Mouse (Mus musculus): ENCODE results near the gene Ap3b2. TPM values are rescaled to one million over a fixed set of nuclear protein-coding genes. Genes with fewer than 3 reads are reported as not detected.
A peak's percentile ranks its signal among the peaks of the same experiment; 100 is the strongest.

Gene Ap3b2
- 120 and 128 TPM in 2 replicates for polyA plus RNA-seq (2014; fragmentation: Nextera tagmentation; extraction: Ambion mirVana)

DNA sequence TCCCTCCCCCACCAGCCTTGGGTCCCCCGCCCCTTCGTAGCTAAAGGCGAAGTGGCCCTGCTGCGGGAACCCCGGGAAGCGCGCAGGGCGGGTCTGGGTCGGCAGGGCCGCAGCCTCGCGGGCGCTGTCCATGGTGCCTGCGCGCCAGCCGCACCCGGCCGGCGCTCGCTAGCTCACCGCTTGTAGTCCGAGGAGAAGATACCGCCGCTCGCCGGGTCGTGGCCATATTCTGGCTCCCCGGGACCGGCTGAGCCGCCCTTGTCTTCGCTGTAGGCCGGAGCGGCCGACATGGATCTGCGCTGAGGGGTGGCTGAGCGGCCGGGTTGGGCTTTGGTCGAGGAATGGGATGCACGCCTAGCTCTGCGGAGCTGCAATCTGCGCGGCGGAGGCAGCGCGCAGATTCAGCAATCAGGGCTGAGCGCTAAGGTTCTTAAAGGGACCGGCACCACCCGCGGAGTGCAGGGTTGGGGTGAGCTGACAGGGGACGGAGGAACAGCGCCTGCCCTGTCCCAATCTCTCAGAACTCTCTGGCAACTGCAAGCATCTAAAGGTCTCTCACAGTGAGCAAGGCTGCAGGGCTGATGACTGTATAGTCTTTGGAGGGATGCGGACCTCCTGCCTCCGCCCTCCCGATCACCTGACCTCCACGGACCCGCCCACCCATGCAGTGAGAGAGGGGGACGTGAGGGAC is at the start of gene Ap3b2:
Gene Ap3b2 (minus strand): TSS at position 595 of the 691 bp plus-strand sequence.
- Histone ChIP-seq H3K27me3 (ENCODE audit: control insufficient read depth, insufficient read depth, low read length) (no peaks in the 10 kb centered on the region), H3K4me3 (replicated peaks; ENCODE audit: low read length) (peak within 1 kb of the TSS; percentile 62), H3K9me3 (ENCODE audit: control insufficient read depth, low read length) (no peaks in the 10 kb centered on the region), H3K36me3 (replicated peaks; ENCODE audit: control insufficient read depth, insufficient read depth) (0 out of 2 replicates have a peak, but pooled peaks cover 4% of the 10 kb centered on the region), H3K9ac (peak within 1 kb of the TSS; percentile 91), H3K4me1 (replicated peaks; ENCODE audit: control insufficient read depth, insufficient read depth, low read length) (peaks cover 26% of the 10 kb centered on the region), H3K27ac (peak within 1 kb of the TSS; percentile 96), H3K4me2 (replicated peaks) (peak within 1 kb of the TSS; percentile 69)
- DNase-seq (ENCODE audit: low spot score) (peak; percentile 72), ATAC-seq (ENCODE audit: low FRiP score) (peak; percentile 92)
- under 1% methylated on average over 57 of the region's 57 CpGs for WGBS

DNA sequence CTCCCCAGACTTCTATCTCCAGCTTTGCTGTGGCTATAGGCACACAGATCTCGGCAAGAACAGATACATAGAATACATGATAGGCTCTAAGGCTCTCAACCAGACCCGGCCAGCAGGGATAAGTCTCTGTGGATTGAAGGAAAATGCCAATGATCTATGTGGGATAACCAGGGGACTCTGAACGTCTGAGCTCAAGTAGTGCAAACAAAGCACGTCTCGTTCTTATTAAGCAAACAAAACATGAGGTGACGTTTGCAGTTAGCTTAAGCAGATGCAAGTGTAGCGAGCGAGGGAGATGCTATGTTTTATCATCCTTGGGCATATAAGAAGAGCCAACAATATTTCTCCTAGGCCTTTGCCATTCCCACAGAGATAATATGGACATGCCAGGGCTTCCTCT is 49.2 kb upstream of the Ap3b2 start:
- no peaks in the 10 kb centered on the region for H3K4me1 ChIP-seq (replicated peaks; ENCODE audit: control insufficient read depth, insufficient read depth, low read length)
- 85% methylated on average over 8 of the region's 8 CpGs for WGBS
- no peak for ATAC-seq (ENCODE audit: low FRiP score)

DNA sequence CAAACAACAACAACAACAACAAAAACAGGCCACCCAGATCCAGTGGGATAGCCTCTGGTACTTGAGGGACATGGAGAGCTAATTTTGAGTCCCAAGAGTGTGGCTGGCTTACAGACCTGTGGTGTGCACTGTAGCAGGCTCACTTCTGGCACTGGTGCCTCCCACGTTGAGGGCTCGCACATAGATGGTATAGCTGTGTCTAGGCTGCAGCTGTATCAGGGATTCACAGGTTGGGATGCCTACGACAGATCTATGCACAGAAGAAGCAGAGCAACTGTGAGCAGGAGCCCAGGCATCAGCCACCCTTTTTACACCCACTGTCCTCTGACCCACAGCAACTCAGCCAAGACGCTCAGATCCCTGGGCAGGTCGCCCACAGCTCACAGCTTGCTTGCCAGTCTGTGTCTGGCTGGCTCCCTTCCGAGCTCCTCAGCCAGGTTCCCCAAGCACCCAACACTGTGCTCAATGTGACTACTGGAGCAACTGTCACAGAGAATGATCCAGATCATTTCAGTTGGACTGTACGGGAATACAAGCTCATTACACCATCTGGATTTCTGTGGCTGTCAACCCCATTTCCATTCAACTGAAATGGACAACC is 48.3 kb upstream of the Ap3b2 start:
- ATAC-seq (ENCODE audit: low FRiP score) (no peak), DNase-seq (ENCODE audit: low spot score) (no peak)
- WGBS = 84% methylated on average over 7 of the region's 7 CpGs

More for the DNA sequence above, 49.2 kb upstream of the Ap3b2 start:
- Histone ChIP-seq H3K9me3 (ENCODE audit: control insufficient read depth, low read length) (no peaks in the 10 kb centered on the region), H3K9ac (no peak overlapping the region), H3K36me3 (replicated peaks; ENCODE audit: control insufficient read depth, insufficient read depth) (no peaks in the 10 kb centered on the region), H3K4me3 (replicated peaks; ENCODE audit: low read length) (no peak overlapping the region), H3K27me3 (ENCODE audit: control insufficient read depth, insufficient read depth, low read length) (no peaks in the 10 kb centered on the region), H3K4me2 (replicated peaks) (no peak overlapping the region), H3K27ac (no peak overlapping the region)
- no peak for DNase-seq (ENCODE audit: low spot score)

DNA sequence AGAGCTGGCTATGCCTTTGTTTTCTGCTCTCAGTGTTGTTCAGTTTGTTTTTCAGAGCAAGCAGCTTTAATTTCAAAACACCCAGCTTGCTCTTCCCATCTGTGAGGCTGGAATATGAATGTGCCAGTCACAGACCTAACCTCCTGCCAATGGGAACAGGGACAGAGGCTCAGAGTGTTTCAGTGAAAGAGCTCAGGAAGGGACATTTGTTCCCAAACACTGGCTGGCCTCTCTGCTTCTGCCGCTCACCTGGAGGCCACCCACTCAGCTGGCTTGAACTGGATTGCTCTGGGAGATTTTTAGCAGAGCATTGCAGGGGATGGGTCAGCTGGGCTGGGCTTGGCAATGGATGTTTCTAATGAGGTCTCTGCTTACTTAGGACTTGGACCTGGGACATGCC is 47.3 kb upstream of the Ap3b2 start:
- DNase-seq (ENCODE audit: low spot score) = no peak
- Histone ChIP-seq H3K4me3 (replicated peaks; ENCODE audit: low read length) (no peak overlapping the region), H3K9me3 (ENCODE audit: control insufficient read depth, low read length) (no peaks in the 10 kb centered on the region), H3K27me3 (ENCODE audit: control insufficient read depth, insufficient read depth, low read length) (no peaks in the 10 kb centered on the region), H3K4me2 (replicated peaks) (no peak overlapping the region), H3K27ac (no peak overlapping the region), H3K4me1 (replicated peaks; ENCODE audit: control insufficient read depth, insufficient read depth, low read length) (no peaks in the 10 kb centered on the region), H3K9ac (no peak overlapping the region), H3K36me3 (replicated peaks; ENCODE audit: control insufficient read depth, insufficient read depth) (no peaks in the 10 kb centered on the region)
- WGBS = 58% methylated on average over 1 of the region's 1 CpGs
- ATAC-seq (ENCODE audit: low FRiP score) = no peak

More for the DNA sequence above, 48.3 kb upstream of the Ap3b2 start:
- Histone ChIP-seq H3K9ac (no peak overlapping the region), H3K4me3 (replicated peaks; ENCODE audit: low read length) (no peak overlapping the region), H3K27me3 (ENCODE audit: control insufficient read depth, insufficient read depth, low read length) (no peaks in the 10 kb centered on the region), H3K4me1 (replicated peaks; ENCODE audit: control insufficient read depth, insufficient read depth, low read length) (no peaks in the 10 kb centered on the region), H3K9me3 (ENCODE audit: control insufficient read depth, low read length) (no peaks in the 10 kb centered on the region), H3K36me3 (replicated peaks; ENCODE audit: control insufficient read depth, insufficient read depth) (no peaks in the 10 kb centered on the region), H3K4me2 (replicated peaks) (no peak overlapping the region), H3K27ac (no peak overlapping the region)

DNA sequence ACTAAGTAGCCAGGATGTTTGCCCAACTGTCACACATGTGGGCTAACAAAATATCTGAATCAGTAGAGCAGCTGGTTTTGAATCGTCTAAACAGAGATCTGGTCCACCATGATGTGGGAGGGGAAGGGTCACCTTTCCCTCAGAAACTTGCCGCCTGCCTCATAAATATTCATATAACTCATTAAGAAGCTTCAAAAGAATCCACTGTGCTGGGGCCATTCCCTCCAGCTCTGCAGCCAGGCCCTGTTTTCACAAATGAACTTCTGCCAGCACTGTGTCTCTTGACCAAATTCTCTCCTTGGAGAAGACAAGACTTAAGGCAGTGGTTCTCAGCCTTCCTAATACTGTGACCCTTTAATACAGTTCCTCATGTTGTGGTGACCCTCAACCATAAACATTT is 45.8 kb upstream of the Ap3b2 start:
- no peak for DNase-seq (ENCODE audit: low spot score)

GRCm38 (mm10) chr7:81538070-81538675 is 44.4 kb upstream of the Ap3b2 start:
- Histone ChIP-seq H3K4me3 (replicated peaks; ENCODE audit: low read length) (no peak overlapping the region), H3K4me2 (replicated peaks) (no peak overlapping the region), H3K9ac (no peak overlapping the region), H3K36me3 (replicated peaks; ENCODE audit: control insufficient read depth, insufficient read depth) (peaks cover 27% of the 10 kb centered on the region), H3K27me3 (ENCODE audit: control insufficient read depth, insufficient read depth, low read length) (no peaks in the 10 kb centered on the region), H3K4me1 (replicated peaks; ENCODE audit: control insufficient read depth, insufficient read depth, low read length) (no peaks in the 10 kb centered on the region), H3K9me3 (ENCODE audit: control insufficient read depth, low read length) (no peaks in the 10 kb centered on the region), H3K27ac (no peak overlapping the region)
- no peak for ATAC-seq (ENCODE audit: low FRiP score)
- 81% methylated on average over 2 of the region's 2 CpGs for WGBS
- DNase-seq (ENCODE audit: low spot score) = peak; percentile 45

More for the DNA sequence above, 45.8 kb upstream of the Ap3b2 start:
- WGBS = 4% methylated on average over 2 of the region's 2 CpGs
- H3K27ac ChIP-seq = no peak overlapping the region
- H3K4me1 ChIP-seq (replicated peaks; ENCODE audit: control insufficient read depth, insufficient read depth, low read length) = no peaks in the 10 kb centered on the region
- H3K9me3 ChIP-seq (ENCODE audit: control insufficient read depth, low read length) = no peaks in the 10 kb centered on the region
- H3K9ac ChIP-seq = no peak overlapping the region
- no peaks in the 10 kb centered on the region for H3K27me3 ChIP-seq (ENCODE audit: control insufficient read depth, insufficient read depth, low read length)
- ATAC-seq (ENCODE audit: low FRiP score) = no peak
- no peak overlapping the region for H3K4me3 ChIP-seq (replicated peaks; ENCODE audit: low read length)
- H3K4me2 ChIP-seq (replicated peaks) = no peak overlapping the region
- peaks cover 13% of the 10 kb centered on the region for H3K36me3 ChIP-seq (replicated peaks; ENCODE audit: control insufficient read depth, insufficient read depth)

GRCm38 (mm10) chr7:81536478-81536877 is 42.8 kb upstream of the Ap3b2 start:
- DNase-seq (ENCODE audit: low spot score) (no peak), ATAC-seq (ENCODE audit: low FRiP score) (no peak)
- Histone ChIP-seq H3K9ac (no peak overlapping the region), H3K4me2 (replicated peaks) (no peak overlapping the region), H3K4me3 (replicated peaks; ENCODE audit: low read length) (no peak overlapping the region), H3K9me3 (ENCODE audit: control insufficient read depth, low read length) (no peaks in the 10 kb centered on the region), H3K4me1 (replicated peaks; ENCODE audit: control insufficient read depth, insufficient read depth, low read length) (no peaks in the 10 kb centered on the region), H3K27ac (no peak overlapping the region), H3K27me3 (ENCODE audit: control insufficient read depth, insufficient read depth, low read length) (no peaks in the 10 kb centered on the region), H3K36me3 (replicated peaks; ENCODE audit: control insufficient read depth, insufficient read depth) (peaks cover 42% of the 10 kb centered on the region)
- WGBS = 87% methylated on average over 4 of the region's 4 CpGs

GRCm38 (mm10) chr7:81531462-81531861 is 37.7 kb upstream of the Ap3b2 start:
- peaks cover 83% of the 10 kb centered on the region for H3K36me3 ChIP-seq (replicated peaks; ENCODE audit: control insufficient read depth, insufficient read depth)
- no peaks in the 10 kb centered on the region for H3K27me3 ChIP-seq (ENCODE audit: control insufficient read depth, insufficient read depth, low read length)
- H3K9ac ChIP-seq = no peak overlapping the region
- ATAC-seq (ENCODE audit: low FRiP score) (no peak), DNase-seq (ENCODE audit: low spot score) (no peak)
- H3K27ac ChIP-seq = no peak overlapping the region
- no peak overlapping the region for H3K4me3 ChIP-seq (replicated peaks; ENCODE audit: low read length)
- no peak overlapping the region for H3K4me2 ChIP-seq (replicated peaks)
- no peaks in the 10 kb centered on the region for H3K9me3 ChIP-seq (ENCODE audit: control insufficient read depth, low read length)
- WGBS = 96% methylated on average over 1 of the region's 1 CpGs
- no peaks in the 10 kb centered on the region for H3K4me1 ChIP-seq (replicated peaks; ENCODE audit: control insufficient read depth, insufficient read depth, low read length)

- Histone ChIP-seq H3K9ac (no peak overlapping the region), H3K4me3 (replicated peaks; ENCODE audit: low read length) (no peak overlapping the region), H3K36me3 (replicated peaks; ENCODE audit: control insufficient read depth, insufficient read depth) (peaks cover 64% of the 10 kb centered on the region), H3K4me2 (replicated peaks) (no peak overlapping the region), H3K9me3 (ENCODE audit: control insufficient read depth, low read length) (no peaks in the 10 kb centered on the region), H3K4me1 (replicated peaks; ENCODE audit: control insufficient read depth, insufficient read depth, low read length) (peaks cover 10% of the 10 kb centered on the region), H3K27ac (no peak overlapping the region), H3K27me3 (ENCODE audit: control insufficient read depth, insufficient read depth, low read length) (no peaks in the 10 kb centered on the region)
- WGBS = 96% methylated on average over 8 of the region's 8 CpGs
- ATAC-seq (ENCODE audit: low FRiP score) (no peak), DNase-seq (ENCODE audit: low spot score) (no peak)
These were observed 35.2 kb upstream of the Ap3b2 start for GRCm38 (mm10) chr7:81528918-81529317.
